Mouse (Mus musculus) liver, adult (tissue): ENCODE measurements around the gene Sec16b.

ENCODE experiments used
- GATA4 ChIP-seq: IDR thresholded peaks from 2 replicates; pipeline ENCODE4 v1.6.1; 2014; ENCODE audit warnings: mild to moderate bottlenecking, low read length; ENCODE audit not compliant: insufficient replicate concordance

The Sec16b gene

GRCm38 (mm10) chr1:157569263-157570090 is 62.9 kb downstream of the Sec16b start:
- TF ChIP-seq GATA4: no peak

- TF ChIP-seq GATA4: no peak
Measured at GRCm38 (mm10) chr1:157575316-157575715, 68.8 kb downstream of the Sec16b start.

- no peak for TF ChIP-seq GATA4
Measured at GRCm38 (mm10) chr1:157578336-157578735, 71.8 kb downstream of the Sec16b start.

GRCm38 (mm10) chr1:157586556-157586955 is 80.0 kb downstream of the Sec16b start:
- TF ChIP-seq GATA4: no peak

- TF ChIP-seq GATA4: no peak
Measured at GRCm38 (mm10) chr1:157592039-157592438, 85.5 kb downstream of the Sec16b start.

GRCm38 (mm10) chr1:157594561-157594960 is 88.0 kb downstream of the Sec16b start:
- TF ChIP-seq GATA4: no peak

GRCm38 (mm10) chr1:157595165-157595564 is 88.6 kb downstream of the Sec16b start:
- TF ChIP-seq GATA4: no peak

- TF ChIP-seq GATA4: no peak
Measured at GRCm38 (mm10) chr1:157604513-157604912, 98.0 kb downstream of the Sec16b start.
